Mouse (Mus musculus): Measurements from ENCODE around the gene Jpt1. TPM values are rescaled to one million over a fixed set of nuclear protein-coding genes. Genes with fewer than 3 reads are reported as not detected.
"Not testable (repeated sequence)": the region's sequence is repeated elsewhere in the genome, so short reads cannot be mapped to it uniquely, and the experiment has no call there.

The Jpt1 gene
- total and polyA plus RNA-seq, 3 experiments, result 294 to 479 (median 439) TPM

DNA sequence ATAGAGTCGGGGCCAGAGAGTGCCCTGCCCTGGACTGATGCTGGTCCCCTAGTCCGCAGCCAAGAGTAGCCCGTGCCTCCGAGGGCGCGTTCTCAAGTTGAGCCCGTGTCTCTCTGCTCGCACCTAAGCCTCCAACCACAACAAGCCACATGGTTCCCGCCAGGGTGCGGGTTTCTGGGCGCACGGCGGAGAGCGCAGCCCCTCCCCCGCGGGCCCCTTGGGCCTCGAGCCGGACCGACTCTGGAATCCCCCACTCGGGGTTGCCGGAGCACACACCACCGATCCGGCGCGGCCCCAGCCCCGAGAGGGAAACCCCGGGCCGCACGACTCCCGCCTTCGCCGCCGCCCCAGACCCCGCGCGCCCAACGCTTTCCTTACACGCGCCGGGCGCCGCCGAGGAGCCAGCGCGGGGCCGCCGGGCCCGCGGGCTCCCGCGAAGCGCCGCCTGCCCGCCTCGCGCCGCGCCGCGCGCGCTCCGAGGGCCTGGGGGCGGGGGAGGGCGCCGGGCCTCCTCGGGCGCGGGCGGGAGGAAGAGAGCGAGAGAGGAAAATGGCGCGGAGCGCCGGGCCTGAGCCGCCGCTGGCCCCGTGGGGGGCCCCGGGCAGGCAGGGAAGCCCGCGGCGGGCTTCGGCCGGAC, 21.3 kb upstream of the Jpt1 start (continued):
- TF ChIP-seq KAT2A (IDR thresholded peaks at IDR 0.05; ENCODE audit: insufficient replicate concordance, low read length) (no peak), JUN (IDR thresholded peaks at IDR 0.05; ENCODE audit: insufficient read depth, low read depth, low read length) (no peak), ETS1 (conservative IDR thresholded peaks at IDR 0.05; ENCODE audit: low read depth, low read length) (no peak), NRF1 (IDR thresholded peaks at IDR 0.05; ENCODE audit: low read depth, low read length) (no peak; the same call in 1 of the 2 replicates)

DNA sequence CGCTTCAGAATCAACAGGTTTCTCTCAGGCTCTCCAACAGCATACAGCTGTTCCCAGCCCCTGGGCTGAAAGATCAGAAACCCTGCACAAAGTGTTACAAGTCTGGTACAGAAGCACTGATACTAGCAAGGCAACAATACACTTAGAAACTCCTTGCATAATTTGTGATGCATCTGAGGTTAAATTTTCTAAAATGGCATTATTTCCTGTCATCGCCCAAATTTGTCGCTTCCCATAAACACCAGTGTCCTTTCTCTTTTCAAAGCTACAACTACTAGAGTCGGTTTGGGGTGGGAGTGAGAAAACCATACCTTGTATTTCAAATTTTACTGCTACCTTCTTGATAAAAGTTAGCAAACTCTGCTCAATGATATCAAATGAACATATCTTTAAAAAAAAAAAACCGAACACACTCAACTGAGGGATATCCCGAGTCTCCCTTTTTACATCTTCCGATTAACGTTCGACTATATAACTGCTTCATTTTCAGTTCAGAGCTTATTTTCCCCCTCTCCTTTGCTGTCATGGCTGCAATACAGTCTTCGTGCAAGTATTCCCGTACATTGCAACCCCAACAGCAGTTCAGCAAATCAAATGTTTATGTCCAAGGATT, 20.7 kb upstream of the Jpt1 start:
- Histone ChIP-seq H3K9ac (ENCODE audit: insufficient read depth, low read depth) (peak overlapping the region; percentile 97), H3K27me3 (replicated peaks) (no peaks in the 10 kb centered on the region), H3K36me3 (replicated peaks in 1 of 2; ENCODE audit: control insufficient read depth in 1 of 2, insufficient read depth in 1 of 2, low read length in 1 of 2) (peaks cover 30 to 42% of the 10 kb centered on the region in 2 experiments), H3K9me3 (replicated peaks; ENCODE audit: low read length) (no peaks in the 10 kb centered on the region), H3K4me1 (ENCODE audit: control insufficient read depth in 1 of 2, insufficient read depth in 2 of 2) (peaks cover 9 to 48% of the 10 kb centered on the region in 2 experiments; a peak in 3 of 4 replicates), H3K4me3 (replicated peaks in 1 of 3; ENCODE audit: low read depth in 2 of 3, low read length in 2 of 3, poor library complexity in 1 of 3) (peak overlapping the region; percentile 82 to 96 (median 84)), H3K4me2 (ENCODE audit: insufficient read depth, low read depth, poor library complexity, severe bottlenecking) (peak overlapping the region; percentile 97), H3K79me2 (replicated peaks; ENCODE audit: control insufficient read depth, extremely low read depth, insufficient read depth, poor library complexity, severe bottlenecking) (peaks cover 56% of the 10 kb centered on the region), H3K27ac (ENCODE audit: insufficient read depth, low read depth) (peak overlapping the region; percentile 70)
- dilution Hi-C loops (cut with MboI; ENCODE audit: extremely low pct_ligation_motif_present, extremely low pct_unique_long_range_greater_than_20kb, low sequenced_read_pairs) (no loop called here), in situ Hi-C loops (cut with MboI; ENCODE audit: low pct_ligation_motif_present, low pct_unique_long_range_greater_than_20kb, low sequenced_read_pairs) (no loop called here)
- no peak for DNase-seq (ENCODE audit: extremely low read depth)
- TF ChIP-seq ZKSCAN1 (IDR thresholded peaks at IDR 0.05; ENCODE audit: borderline replicate concordance, low read depth, low read length) (no peak), POLR2AphosphoS2 (IDR thresholded peaks at IDR 0.05; ENCODE audit: low read depth, low read length) (peak; percentile 51; the same call in 1 of the 2 replicates), EP300 (IDR thresholded peaks at IDR 0.05; ENCODE audit: low read length) (no peak), RAD21 (IDR thresholded peaks at IDR 0.05; ENCODE audit: low read depth, low read length) (no peak), NELFE (IDR thresholded peaks at IDR 0.05; ENCODE audit: low read depth, low read length) (0 out of 2 replicates have a peak, but pooled peaks have one; percentile 10), CHD1 (IDR thresholded peaks at IDR 0.05; ENCODE audit: low read depth, low read length) (peak; percentile 77; the same call in 1 of the 2 replicates)

DNA sequence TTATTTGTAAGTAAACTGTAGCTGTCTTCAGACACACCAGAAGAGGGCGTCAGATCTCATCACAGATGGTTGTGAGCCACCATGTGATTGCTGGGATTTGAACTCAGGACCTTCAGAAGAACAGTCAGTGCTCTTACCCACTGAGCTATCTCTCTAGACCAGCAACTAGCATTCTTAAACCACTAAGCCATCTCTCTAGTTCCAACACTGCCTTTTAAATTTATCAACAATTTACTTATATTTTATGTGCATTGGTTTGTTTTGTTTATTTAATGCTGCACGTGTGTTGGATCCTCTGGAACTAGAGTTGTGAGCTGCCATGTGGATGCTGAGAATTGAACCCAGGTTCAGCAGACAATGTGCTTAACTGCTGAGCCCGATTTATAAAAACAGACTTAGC, 12.3 kb upstream of the Jpt1 start:
- in situ Hi-C loops (cut with MboI; ENCODE audit: low pct_ligation_motif_present, low pct_unique_long_range_greater_than_20kb, low sequenced_read_pairs); dilution Hi-C loops (cut with MboI; ENCODE audit: extremely low pct_ligation_motif_present, extremely low pct_unique_long_range_greater_than_20kb, low sequenced_read_pairs); H3K4me3 ChIP-seq (replicated peaks in 1 of 3; ENCODE audit: low read depth in 2 of 3, low read length in 2 of 3, poor library complexity in 1 of 3); H3K4me2 ChIP-seq (ENCODE audit: insufficient read depth, low read depth, poor library complexity, severe bottlenecking); H3K9ac ChIP-seq (ENCODE audit: insufficient read depth, low read depth); H3K9me3 ChIP-seq (replicated peaks; ENCODE audit: low read length); H3K27me3 ChIP-seq (replicated peaks); DNase-seq (ENCODE audit: extremely low read depth); H3K27ac ChIP-seq (ENCODE audit: insufficient read depth, low read depth): not testable (repeated sequence)
- H3K36me3 ChIP-seq (replicated peaks in 1 of 2; ENCODE audit: control insufficient read depth in 1 of 2, insufficient read depth in 1 of 2, low read length in 1 of 2), result peaks cover 55 to 78% of the 10 kb centered on the region in 2 experiments
- peaks cover 58% of the 10 kb centered on the region for H3K79me2 ChIP-seq (replicated peaks; ENCODE audit: control insufficient read depth, extremely low read depth, insufficient read depth, poor library complexity, severe bottlenecking)
- H3K4me1 ChIP-seq (ENCODE audit: control insufficient read depth in 1 of 2, insufficient read depth in 2 of 2), result peaks cover 0 to 33% of the 10 kb centered on the region in 2 experiments; a peak in 2 of 4 replicates
